Mouse (Mus musculus) cerebellum, postnatal 36 days (tissue): ENCODE results near the gene Eif3c.
A peak's percentile ranks its signal among the peaks of the same experiment; 100 is the strongest.

Source experiments
- DNase-seq, 2 experiments: peaks; one replicate each; pipeline ENCODE4 v3.0.0; 2021 to 2022; ENCODE audit warnings: mixed read lengths in 2 of 2

Eif3c gene

DNA sequence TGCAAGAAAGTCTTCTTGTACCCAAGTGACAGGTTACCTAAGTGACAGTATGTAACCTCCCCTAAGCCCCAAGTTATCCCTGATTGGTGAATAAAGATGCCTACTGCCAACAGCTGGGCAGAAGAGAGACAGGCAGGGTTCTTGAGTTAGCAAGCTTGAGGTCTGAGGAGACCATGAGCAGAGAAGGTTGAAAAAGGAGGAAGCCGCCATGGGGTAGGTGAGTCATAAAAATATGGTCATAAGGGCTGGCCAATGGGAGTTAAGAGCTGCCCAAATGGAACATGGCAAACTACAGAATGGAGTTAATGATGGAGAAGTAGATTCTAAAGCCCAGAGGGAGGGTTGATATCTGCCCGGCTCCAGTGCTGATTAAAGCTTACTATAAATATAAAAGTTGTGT is 20.6 kb downstream of the Eif3c start:
- DNase-seq = no peak

DNA sequence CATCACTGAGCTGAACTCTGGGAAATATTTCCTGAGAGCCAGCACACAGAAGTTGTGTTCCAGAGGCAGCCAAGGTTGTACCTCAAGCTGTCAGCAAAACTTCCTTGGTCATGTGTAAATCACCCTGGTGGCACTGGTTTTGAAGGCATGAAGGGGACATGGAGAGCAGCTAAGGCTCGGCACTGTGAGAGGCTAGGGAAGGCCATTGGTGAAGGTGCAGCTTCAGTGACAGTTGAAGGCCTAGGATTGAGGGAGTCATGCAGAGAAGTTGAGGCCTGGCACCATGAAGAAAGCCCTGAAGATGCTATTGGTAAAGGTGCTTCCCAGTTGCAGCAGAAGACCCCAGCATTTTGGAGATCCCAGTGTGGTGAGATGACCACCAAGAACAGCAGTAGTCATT is 24.6 kb downstream of the Eif3c start:
- no peak for DNase-seq

DNA sequence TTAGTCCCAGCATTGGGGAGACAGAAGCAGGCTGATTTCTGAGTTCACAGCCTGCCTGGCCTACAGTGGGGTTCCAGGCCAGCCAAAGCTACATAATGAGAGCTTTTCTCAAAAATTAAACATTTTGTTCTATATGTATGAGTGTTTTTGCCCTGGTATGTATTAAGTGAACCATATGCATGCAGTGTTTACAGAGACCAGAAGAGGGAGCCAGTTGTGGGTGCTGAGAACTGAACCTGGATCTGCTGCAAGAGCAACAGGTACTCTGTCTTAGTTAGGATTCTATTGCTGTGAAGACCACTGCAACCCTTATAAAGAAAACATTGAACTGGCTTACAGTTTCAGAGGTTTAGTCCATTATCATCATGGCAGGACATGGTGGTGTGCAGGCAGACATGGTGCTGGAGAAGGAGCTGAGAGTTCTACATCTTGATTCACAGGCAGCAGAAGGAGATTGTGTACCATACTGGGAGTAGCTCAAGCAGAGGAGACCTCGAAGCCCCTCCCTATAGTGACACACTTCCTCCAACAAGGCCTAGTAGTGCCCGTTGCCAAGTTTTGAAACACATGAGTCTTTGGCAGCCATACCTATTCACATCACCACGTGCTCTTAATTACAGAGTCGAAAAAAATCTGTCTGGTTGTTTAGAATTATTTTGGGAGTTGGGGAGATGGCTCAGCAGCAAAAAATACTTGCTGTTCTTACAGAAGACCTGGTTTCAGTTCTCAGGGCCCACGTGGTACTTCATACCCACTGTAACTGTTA is 28.2 kb downstream of the Eif3c start:
- DNase-seq = no peak

DNA sequence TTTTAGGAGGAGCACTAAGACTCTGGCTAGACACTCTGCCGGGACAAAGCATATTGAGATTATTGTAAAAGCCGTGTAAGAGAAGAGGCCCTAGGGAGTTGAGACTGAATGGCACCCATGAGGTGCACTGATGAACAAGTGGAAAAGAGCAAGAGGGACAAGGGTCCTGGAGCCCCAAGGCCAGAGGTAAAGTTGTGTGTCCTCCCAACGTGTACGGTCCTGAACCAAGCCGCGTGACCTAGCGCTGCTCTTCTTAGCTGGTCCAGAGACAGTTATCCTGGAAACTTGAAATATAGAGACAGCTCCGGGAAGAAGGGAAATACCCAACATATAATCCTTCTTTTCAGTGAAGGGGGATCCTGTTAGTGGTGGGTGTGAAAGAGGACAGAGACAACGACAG is 29.7 kb downstream of the Eif3c start:
- DNase-seq = no peak

DNA sequence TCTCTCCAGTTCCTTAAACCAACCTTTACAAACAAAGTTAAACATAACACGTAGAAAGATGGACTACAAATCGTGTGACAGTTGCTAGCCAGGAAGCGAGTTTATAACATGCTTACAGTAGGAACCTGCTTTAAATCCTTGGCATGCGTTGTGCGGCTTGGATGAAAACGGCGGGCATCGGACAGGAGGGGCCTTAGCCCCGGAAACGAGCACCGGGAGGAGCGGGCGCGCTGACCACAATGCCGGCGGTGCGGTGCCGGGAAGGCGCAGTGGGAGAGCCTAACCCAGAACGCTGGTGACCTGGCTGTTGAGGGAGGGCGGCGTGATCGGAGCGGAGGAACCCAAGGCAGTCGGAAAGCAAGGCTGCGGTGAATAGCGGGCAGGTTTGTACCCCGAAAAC is 30.4 kb downstream of the Eif3c start:
- DNase-seq = peak in 1 of 2 experiments; percentile 17

DNA sequence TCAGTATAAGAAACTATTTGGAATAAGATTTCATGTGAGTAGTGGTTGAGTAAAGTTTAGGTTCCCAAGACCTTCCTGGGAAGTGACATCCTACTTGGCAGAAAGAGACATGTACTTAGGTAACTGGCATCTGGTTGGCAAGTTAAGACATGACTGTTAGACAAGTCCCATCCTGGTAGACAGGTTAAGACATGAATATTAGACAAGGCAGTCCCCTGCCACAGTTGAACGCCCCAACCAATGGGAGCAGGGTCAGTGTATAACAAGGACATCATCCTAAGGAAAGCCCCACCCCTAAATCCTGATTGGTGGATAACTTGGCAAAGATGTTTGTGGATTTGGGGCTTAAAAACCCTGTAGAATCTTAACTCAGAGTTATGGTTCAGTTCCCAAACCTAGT is 32.8 kb downstream of the Eif3c start:
- no peak for DNase-seq

DNA sequence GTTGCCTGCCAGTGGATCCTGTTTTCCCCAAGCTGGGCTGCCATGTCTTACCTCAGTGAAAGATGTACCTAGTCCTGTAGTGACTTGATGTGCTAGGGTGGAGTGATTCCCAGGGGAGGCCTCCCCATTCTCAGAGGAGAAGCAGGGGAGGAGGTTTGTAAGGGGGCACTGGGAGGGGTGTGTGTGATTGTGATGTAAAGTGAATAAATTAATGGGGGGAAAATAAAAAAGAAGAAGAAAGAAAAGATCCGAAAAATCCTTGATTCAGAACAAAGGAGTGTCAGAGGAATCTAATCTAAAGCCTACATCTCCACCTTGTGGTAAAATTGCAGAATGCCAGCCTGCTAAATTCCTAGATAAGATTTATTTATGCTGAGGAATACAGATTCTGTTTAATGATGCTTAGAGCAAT is 38.0 kb downstream of the Eif3c start:
- DNase-seq = peak in 1 of 2 experiments; percentile 29

DNA sequence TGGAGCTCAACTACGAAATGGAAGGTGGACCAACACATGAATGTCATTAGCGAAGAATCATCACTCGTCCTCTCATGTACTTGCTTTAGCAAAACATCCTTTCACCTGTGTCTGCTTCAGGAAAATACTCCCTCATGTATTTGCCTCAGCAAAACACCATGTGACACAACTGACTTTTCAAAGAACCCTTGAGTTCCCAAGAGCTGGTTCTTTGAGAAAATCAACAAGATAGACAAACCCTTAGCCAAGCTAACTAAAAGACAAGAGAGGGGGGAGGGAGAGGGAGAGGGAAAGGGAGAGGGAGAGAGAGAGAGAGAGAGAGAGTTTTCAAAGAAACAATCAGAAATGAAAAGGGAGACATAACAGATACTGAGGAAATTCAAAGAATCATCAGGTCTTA is 42.9 kb downstream of the Eif3c start:
- no peak for DNase-seq

DNA sequence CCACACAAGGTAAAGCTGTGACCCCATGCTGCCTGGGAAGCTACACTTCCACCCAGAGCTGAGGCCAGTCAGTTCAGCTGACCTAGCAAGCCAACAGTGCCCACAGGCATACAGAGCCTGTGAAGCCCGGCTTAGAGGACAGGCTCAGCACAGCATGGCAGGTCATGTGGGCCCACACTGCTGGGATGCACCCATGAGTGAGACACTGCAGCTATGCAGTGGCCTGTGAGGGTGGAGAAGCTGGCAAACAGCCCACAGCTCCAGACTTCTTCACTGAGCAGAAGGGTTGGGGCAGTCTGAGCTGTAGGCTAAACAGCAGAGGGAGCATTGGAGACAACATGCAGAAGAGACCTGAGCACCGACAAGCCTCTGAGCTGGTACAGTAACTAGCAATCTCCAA is 46.7 kb downstream of the Eif3c start:
- DNase-seq = no peak

DNA sequence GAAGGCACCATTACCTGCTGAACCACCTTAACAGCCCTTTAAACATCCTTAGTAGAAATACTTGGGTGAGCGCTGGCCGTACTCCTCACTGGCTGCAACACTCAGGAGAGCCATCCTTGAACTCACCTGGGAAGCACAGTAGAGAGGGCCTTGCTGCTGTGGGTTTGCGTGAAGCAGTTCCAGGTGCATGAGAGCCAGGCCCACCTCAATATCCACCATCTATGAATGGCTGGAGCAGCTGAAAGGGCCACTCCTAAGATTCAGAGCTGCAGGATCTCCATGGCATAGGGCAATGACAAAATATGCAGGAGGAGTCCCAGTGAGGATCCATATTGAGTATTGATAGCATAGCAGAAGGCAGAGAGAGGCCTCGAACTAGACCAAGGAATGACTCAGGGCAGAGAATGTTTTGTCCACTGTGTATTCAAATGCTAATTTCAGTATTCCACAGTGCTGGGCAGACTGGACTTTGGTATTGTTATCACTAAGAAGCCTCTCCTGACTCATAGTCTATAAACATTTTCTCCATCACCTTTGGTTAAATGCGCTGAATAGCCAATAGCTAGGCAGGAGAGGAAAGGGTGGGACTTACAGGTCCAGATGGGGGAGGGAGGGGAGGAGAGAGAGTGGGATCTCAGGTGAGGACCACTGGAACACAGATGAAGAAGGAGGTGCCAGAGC is 47.8 kb downstream of the Eif3c start:
- no peak for DNase-seq

DNA sequence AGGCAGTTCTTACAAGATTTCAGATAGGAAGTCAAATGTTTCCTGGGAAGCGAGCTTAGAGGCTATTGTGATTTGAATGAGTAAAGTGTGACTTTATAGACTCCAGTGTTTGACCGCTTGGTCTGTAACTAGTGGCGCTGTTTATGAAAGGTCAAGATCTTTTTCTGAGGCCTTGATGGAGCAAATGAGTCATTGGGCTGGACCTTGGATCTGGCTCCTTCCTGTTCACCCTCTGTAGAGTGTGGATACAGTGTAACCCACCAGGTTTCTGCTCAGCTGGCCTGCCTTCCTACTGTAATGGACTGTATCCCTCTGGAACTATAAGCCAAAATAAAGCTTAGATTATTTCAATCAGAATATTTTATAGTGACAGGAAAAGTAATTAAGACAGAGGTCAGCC is 54.9 kb downstream of the Eif3c start:
- no peak for DNase-seq

DNA sequence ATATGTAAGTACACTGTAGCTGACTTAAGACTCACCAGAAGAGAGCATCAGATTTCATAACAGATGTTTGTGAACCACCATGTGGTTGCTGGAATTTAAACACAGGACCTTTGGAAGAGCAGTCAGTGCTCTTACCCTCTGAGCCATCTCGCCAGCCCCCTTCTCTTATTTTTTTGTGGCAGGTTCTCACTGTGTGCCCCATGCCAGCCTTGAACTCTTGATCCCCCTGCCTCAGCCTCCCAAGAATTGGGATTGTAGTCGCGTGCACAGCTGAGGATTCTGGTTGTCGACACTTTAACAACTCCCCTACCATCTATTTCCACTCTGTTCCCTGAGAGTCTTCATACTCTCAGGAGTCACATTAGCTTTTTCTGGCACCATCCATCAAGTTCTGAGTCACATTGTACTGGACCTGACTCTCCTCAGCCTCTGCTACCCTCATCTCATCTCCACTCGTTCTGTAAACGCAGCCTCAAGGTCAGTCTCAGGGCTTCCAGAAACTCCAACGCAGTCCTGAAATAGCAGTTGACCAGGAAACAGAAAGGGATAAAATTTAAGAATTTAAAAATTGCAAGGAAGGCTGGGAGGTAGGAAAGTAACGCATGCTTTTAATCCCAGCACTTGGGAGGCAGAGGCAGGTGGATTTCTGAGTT is 59.0 kb downstream of the Eif3c start:
- no peak for DNase-seq

DNA sequence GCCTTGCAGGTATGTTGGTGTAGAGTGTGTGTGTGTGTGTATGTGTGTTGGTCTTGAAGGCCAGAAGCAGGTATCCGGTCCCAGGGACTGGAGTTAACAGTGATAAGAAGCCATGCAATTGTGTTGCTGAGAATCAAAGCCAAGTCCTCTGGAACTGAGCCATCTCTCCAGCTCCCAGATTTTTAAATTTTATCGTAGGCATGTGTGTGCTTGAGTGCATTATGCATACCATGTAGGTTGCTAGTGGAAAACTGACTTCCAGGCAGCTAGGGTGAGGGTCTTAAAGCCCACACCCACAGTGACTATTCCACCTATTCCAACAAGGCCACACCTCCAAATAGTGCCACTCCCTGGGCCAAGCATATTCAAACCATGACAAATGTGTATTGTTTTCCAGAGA is 61.3 kb downstream of the Eif3c start:
- no peak for DNase-seq

DNA sequence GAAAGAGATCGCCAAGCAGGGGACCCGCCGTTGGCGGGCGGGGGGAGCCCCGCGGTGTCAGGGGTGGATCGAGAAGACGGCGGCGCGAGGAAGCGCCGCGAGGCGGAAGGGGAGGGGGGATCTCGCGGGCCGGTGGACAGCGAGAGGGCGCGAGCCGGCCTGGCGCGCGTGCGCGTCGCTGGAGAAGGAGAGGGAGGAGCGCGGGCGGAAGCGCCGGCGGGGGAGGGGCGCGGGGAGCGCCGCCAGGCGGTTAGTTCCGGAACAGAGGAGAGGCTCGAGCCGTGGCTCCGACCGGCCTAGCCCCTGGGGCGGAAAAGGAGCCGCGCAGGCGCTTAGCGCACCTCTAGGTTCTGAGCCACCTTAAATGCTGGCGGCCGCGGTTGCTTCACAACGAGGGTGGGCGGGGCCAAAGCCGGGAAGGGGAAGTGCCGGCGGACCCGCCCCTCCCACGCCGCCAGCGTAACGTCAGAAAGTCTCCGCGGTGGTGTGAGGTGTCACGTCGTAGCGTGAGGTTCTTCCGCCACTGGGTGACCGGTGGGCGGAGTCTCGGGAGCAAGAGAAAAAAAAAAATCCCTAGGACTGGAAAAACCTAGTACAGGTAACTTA is 62.8 kb downstream of the Eif3c start, which contains the start of gene Atxn2l:
Atxn2l (minus strand) TSS at position 165 of the 606 bp plus-strand sequence.
- peak; percentile 99 to 100 for DNase-seq

DNA sequence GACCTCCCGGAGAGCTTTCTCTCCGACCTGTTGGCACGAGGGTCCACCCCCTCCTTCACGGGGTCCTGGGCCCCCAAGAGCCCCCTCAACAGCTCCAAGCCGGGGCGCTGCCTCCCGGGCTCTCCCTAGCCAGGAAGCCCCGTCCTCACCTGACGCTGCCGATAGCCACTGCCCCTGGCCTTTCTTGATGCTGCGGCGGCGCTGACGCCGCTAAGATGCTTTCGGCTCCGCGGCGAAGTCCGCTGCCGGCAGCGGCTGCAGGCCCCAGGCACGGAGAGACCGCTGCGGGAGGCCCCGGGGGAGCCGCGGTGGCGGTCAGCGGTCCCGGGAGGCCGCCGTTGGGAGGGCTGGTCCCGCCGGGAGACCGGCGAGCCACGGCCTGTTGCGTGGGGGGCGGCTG is 63.5 kb downstream of the Eif3c start:
- DNase-seq = no peak

DNA sequence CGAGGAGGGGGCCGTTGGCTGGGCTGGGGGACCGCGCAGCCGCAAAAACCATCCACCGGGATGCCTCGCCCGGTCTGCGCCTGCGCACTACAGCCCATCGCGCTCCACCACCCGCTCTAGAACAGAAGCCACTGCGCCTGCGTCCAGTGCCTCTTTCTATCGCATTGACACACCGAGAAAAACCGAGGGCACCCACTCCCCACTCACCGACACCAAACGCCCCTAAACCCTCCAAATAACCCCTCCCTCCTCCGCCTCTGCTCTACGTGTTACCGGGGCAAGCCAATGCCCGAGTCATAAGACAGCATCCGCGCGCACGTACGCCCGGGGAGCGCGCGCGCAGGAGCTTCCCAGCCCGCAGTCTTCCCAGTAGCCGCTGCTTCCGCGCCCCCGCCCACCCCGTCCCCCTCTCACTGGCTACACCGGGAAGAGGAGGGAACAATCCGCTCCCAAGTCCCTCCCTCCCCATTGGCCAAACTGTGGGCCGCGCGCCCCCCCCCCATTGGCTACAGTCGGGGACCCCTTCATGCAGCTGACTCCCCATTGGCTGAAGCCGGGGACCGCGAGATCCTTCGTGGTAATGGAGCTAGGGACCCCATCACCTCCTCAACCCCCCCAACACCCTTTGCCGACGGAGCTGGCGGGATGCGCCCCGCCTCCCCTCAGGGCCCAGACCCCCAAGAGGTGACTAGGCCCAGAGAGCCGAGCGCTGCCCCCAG is 64.0 kb downstream of the Eif3c start:
- peak; percentile 93 to 95 for DNase-seq

DNA sequence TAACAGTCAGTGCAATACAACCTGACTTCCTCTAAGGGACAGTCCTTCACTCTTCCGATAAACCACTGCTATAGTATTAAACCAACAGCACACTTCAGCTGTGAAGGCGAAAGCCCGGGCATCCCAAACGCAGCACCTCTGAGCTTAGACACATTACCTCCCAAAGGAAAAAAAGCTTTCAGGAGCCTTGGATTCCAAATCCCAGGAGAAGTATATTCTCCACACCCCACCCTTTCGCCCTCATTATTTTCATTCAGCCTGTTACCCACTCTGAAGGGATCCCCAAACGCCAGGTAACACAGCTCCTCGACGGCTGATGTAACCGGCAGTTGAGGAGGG is 64.6 kb downstream of the Eif3c start:
- DNase-seq = no peak

DNA sequence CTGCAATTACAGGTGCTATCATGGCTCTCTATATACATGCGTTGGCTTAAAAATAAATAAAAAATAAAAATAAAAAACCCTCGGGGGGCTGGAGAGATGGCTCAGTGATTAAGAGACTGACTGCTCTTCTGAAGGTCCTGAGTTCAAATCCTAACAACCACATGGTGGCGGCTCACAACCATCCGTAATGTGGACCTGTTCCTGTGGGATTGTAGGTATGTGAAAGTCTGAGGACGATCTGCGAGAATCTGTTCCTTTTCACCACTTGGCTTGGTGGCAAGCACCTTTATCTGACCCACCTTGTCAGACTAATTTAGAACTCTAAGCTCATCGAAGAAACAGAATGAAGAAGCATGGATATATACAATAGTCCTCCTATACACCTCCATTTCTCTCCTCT is 66.8 kb downstream of the Eif3c start:
- DNase-seq = no peak

DNA sequence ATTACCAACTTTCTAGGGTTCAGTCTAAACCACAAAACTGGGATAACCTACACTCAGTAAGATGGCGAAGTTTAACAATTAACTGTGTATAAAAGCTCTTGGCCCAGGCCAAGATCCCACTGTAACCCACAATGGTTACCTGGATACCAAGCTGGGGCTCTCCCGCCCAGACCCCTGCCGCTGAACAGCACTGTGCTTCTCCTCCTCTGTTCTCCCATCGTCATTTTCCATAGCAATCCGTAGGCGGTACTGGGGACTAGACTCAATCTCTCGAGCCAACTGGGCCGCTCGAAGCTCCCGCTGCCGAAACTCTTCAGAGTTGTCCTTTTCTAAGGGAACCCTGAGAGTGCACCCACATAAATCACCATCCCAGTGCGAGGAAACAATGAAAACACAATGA is 68.2 kb downstream of the Eif3c start:
- DNase-seq = no peak

DNA sequence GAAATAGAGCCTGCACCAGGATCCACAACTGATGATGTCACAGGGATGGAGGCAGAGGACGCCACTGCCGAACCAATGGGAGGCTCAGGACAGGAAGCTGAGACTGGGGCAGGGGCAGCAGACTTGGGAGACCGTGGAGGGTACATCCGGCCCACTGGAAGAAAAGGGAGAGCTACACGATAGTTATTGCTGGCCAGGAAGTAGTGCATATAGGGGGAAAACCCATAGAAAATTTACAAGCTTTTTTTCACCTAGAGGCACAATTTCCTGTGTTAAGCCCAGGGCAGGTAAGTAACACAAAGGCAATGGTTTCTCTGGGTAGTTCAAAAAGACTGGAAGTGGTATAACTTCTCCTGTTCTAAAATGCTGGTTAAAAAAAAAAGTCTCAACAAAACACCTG is 69.7 kb downstream of the Eif3c start:
- DNase-seq = no peak
